Mouse (Mus musculus): ENCODE measurements at regions not wholly inside any gene's neighbourhood (a gene's known extent, or its start where the extent isn't known, plus 50 kb on each side); places are given as distances from the start of the nearest gene placed in this dataset.

DNA sequence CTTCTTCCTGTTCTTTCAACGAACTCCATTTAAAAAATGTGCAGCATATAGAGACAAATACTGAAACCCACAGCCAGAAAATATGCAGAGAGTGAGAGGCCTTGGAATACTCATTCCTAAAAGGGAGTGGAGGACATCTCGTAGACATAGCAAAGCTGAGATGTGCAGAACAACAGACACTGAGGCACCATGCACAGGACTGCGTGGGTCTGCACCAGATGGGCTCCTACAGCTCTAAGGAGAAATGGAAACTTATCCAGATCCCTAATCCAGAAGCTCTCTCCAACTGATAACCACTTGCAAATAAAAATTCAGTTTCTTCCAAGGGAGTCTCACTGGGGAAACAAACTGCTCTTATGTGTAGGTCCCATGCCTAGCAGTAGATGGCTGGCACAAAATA lies 101.6 kb downstream of the Slc25a24 start:
- Histone ChIP-seq H3K4me3 (ENCODE audit: low read depth, low read length) (no peak overlapping the region), H3K4me1 (ENCODE audit: control insufficient read depth, insufficient read depth, low read length) (no peaks in the 10 kb centered on the region), H3K27ac (ENCODE audit: low read depth, low read length) (no peak overlapping the region), H3K9me3 (replicated peaks; ENCODE audit: control insufficient read depth, low read length) (no peaks in the 10 kb centered on the region), H3K4me2 (no peak overlapping the region), H3K36me3 (ENCODE audit: control insufficient read depth, insufficient read depth, low read length) (no peaks in the 10 kb centered on the region), H3K9ac (ENCODE audit: low read depth, low read length) (no peak overlapping the region), H3K27me3 (ENCODE audit: control insufficient read depth, insufficient read depth, low read length) (no peaks in the 10 kb centered on the region)
- no peak for ATAC-seq (replicated peaks; ENCODE audit: insufficient number of reproducible peaks, low FRiP score, low TSS enrichment)
- WGBS (ENCODE audit: insufficient replicate concordance) = 80% methylated on average over 3 of the region's 3 CpGs

DNA sequence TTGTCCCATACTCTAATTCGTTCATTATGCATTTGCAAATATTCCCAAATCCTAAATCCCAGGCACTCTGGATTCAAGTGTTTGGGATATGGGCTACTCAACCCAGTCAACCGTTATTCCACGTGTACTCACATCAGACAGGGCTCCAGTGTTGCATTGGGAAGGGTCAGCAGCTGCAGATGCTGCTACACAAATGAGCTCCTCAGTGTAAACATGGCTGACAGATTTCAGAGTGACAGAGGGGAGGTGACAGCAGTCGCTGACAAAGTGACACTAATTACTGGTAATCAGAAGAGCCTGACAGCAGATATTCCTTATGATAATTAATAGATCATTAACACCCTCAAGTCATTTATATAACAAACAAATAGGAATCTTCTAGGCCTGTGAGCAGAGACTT lies 106.2 kb upstream of the Vav3 start:
- Histone ChIP-seq H3K4me1 (ENCODE audit: control insufficient read depth, insufficient read depth, low read length) (no peaks in the 10 kb centered on the region), H3K9me3 (replicated peaks; ENCODE audit: control insufficient read depth, low read length) (no peaks in the 10 kb centered on the region), H3K27ac (ENCODE audit: low read depth, low read length) (no peak overlapping the region), H3K36me3 (ENCODE audit: control insufficient read depth, insufficient read depth, low read length) (no peaks in the 10 kb centered on the region), H3K9ac (ENCODE audit: low read depth, low read length) (no peak overlapping the region), H3K4me3 (ENCODE audit: low read depth, low read length) (no peak overlapping the region), H3K4me2 (no peak overlapping the region), H3K27me3 (ENCODE audit: control insufficient read depth, insufficient read depth, low read length) (no peaks in the 10 kb centered on the region)
- WGBS (ENCODE audit: insufficient replicate concordance) = 70% methylated on average over 4 of the region's 4 CpGs
- ATAC-seq (replicated peaks; ENCODE audit: insufficient number of reproducible peaks, low FRiP score, low TSS enrichment) = no peak

DNA sequence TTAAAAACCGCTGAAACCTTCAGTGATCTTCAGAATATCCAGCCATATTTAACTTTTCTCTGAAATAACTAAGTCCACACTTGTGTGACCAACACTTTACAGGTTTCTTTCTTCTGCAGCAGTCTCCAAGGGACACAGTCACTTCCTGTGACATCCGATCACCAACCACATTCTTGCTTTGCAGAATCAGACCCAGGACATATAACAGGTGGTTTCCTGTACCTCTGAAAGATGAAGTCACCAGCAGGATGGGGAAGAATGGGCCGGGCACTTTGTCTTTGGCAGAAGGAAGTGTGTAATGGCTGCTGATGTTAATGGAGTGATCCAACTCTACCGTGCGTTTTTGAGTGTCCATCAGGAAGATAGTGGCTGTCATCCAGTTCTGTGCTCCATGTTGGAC lies 103.5 kb upstream of the Vav3 start:
- H3K27ac ChIP-seq (ENCODE audit: low read depth, low read length) = no peak overlapping the region
- no peaks in the 10 kb centered on the region for H3K9me3 ChIP-seq (replicated peaks; ENCODE audit: control insufficient read depth, low read length)
- 70% methylated on average over 5 of the region's 5 CpGs for WGBS (ENCODE audit: insufficient replicate concordance)
- no peak overlapping the region for H3K9ac ChIP-seq (ENCODE audit: low read depth, low read length)
- H3K4me2 ChIP-seq = no peak overlapping the region
- no peaks in the 10 kb centered on the region for H3K4me1 ChIP-seq (ENCODE audit: control insufficient read depth, insufficient read depth, low read length)
- no peak overlapping the region for H3K4me3 ChIP-seq (ENCODE audit: low read depth, low read length)
- H3K36me3 ChIP-seq (ENCODE audit: control insufficient read depth, insufficient read depth, low read length) = no peaks in the 10 kb centered on the region
- no peaks in the 10 kb centered on the region for H3K27me3 ChIP-seq (ENCODE audit: control insufficient read depth, insufficient read depth, low read length)
- ATAC-seq (replicated peaks; ENCODE audit: insufficient number of reproducible peaks, low FRiP score, low TSS enrichment) = no peak

DNA sequence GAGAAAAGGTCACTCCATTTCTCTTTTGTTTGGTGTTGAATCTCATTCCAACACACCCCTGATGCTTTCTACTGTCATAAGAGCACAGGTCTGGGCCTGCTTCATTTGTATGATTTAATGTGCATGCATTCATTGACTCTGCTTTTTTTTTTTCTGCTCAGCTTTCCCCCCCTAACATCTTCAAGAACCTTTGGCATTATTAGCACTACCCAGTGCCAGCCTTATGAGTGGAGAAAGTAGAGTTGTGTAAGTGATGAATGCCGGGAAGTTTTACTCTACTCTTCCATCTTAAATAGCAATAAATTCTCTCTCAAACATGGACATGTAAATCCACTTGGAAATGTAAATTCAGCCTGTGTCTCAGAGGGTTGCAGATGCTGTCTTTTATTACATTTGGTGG lies 97.0 kb upstream of the Vav3 start:
- Histone ChIP-seq H3K27me3 (ENCODE audit: control insufficient read depth, insufficient read depth, low read length) (no peaks in the 10 kb centered on the region), H3K9me3 (replicated peaks; ENCODE audit: control insufficient read depth, low read length) (peaks cover 4% of the 10 kb centered on the region), H3K27ac (ENCODE audit: low read depth, low read length) (no peak overlapping the region), H3K4me2 (no peak overlapping the region), H3K9ac (ENCODE audit: low read depth, low read length) (no peak overlapping the region), H3K4me3 (ENCODE audit: low read depth, low read length) (no peak overlapping the region), H3K4me1 (ENCODE audit: control insufficient read depth, insufficient read depth, low read length) (no peaks in the 10 kb centered on the region), H3K36me3 (ENCODE audit: control insufficient read depth, insufficient read depth, low read length) (no peaks in the 10 kb centered on the region)
- 93% methylated on average over 1 of the region's 1 CpGs for WGBS (ENCODE audit: insufficient replicate concordance)
- ATAC-seq (replicated peaks; ENCODE audit: insufficient number of reproducible peaks, low FRiP score, low TSS enrichment) = no peak

DNA sequence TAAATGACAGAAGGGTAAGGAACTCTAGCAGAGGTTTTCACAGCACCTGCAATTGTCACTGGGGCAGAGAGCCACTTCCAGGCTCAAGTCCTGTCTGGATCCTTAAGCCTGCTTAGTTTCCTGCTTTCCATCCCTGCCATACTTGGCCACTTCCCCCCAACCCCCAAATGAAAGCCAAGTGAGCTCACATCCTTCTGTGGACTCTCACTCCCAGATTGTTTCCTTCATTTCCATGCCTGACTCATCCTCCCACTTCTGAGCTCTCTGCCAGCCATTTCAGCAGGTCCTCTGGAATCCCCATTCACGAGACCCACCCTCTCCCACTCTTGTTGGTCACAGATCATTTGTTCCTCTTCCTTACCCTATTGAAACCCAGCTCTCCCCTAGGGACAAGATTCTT lies 91.7 kb upstream of the Vav3 start:
- no peaks in the 10 kb centered on the region for H3K27me3 ChIP-seq (ENCODE audit: control insufficient read depth, insufficient read depth, low read length)
- no peak overlapping the region for H3K27ac ChIP-seq (ENCODE audit: low read depth, low read length)
- peaks cover 10% of the 10 kb centered on the region for H3K4me1 ChIP-seq (ENCODE audit: control insufficient read depth, insufficient read depth, low read length)
- WGBS (ENCODE audit: insufficient replicate concordance) = 28% methylated on average over 1 of the region's 1 CpGs
- no peak overlapping the region for H3K9ac ChIP-seq (ENCODE audit: low read depth, low read length)
- no peaks in the 10 kb centered on the region for H3K36me3 ChIP-seq (ENCODE audit: control insufficient read depth, insufficient read depth, low read length)
- no peak overlapping the region for H3K4me2 ChIP-seq
- H3K9me3 ChIP-seq (replicated peaks; ENCODE audit: control insufficient read depth, low read length) = peaks cover 4% of the 10 kb centered on the region
- H3K4me3 ChIP-seq (ENCODE audit: low read depth, low read length) = no peak overlapping the region
- ATAC-seq (replicated peaks; ENCODE audit: insufficient number of reproducible peaks, low FRiP score, low TSS enrichment) = no peak

DNA sequence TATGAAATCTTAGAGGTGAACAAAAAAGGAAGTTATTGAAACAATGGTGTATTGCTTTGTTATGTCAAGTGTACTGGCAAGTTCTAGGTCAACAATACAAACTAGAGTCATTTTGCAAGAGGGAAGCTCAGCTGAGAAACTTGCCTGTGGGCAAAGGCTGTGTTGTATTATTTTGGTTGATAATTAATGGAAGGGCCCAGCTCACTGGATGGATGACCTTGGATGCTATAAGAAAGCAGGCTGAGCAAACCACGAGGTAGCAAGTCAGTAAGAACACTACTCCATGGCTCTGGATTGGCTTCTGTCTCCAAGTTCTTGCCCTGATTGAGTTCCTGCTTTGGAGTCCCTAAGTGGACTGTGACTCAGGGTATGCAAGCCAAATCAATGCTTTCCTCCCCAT lies 91.1 kb upstream of the Vav3 start:
- Histone ChIP-seq H3K4me2 (no peak overlapping the region), H3K27ac (ENCODE audit: low read depth, low read length) (no peak overlapping the region), H3K36me3 (ENCODE audit: control insufficient read depth, insufficient read depth, low read length) (no peaks in the 10 kb centered on the region), H3K4me3 (ENCODE audit: low read depth, low read length) (no peak overlapping the region), H3K9me3 (replicated peaks; ENCODE audit: control insufficient read depth, low read length) (peaks cover 4% of the 10 kb centered on the region), H3K4me1 (ENCODE audit: control insufficient read depth, insufficient read depth, low read length) (peaks cover 13% of the 10 kb centered on the region), H3K9ac (ENCODE audit: low read depth, low read length) (no peak overlapping the region), H3K27me3 (ENCODE audit: control insufficient read depth, insufficient read depth, low read length) (no peaks in the 10 kb centered on the region)
- 78% methylated on average over 1 of the region's 1 CpGs for WGBS (ENCODE audit: insufficient replicate concordance)
- ATAC-seq (replicated peaks; ENCODE audit: insufficient number of reproducible peaks, low FRiP score, low TSS enrichment) = no peak

DNA sequence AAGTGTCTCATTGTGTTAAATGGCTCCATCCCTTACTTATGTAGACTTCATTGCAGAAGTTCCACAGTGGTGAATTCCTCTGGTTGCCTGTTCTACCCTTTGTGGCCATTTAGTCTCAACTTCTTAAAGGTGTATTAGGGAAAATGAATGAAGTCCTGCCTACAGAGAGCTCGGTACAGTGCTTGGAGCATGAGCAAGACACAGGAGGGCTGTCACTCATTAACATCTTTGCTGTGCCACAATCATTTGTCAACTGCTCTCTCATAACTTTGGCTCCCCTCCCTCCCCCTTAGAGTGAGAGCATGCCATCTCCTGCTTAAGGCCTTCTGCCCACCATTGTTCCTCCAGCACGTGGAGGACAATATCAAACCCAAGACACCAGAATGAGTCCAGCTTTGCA lies 90.5 kb upstream of the Vav3 start:
- no peak for ATAC-seq (replicated peaks; ENCODE audit: insufficient number of reproducible peaks, low FRiP score, low TSS enrichment)
- Histone ChIP-seq H3K4me1 (ENCODE audit: control insufficient read depth, insufficient read depth, low read length) (peaks cover 18% of the 10 kb centered on the region), H3K27me3 (ENCODE audit: control insufficient read depth, insufficient read depth, low read length) (no peaks in the 10 kb centered on the region), H3K9ac (ENCODE audit: low read depth, low read length) (no peak overlapping the region), H3K4me2 (no peak overlapping the region), H3K9me3 (replicated peaks; ENCODE audit: control insufficient read depth, low read length) (peaks cover under 1% of the 10 kb centered on the region), H3K27ac (ENCODE audit: low read depth, low read length) (no peak overlapping the region), H3K36me3 (ENCODE audit: control insufficient read depth, insufficient read depth, low read length) (no peaks in the 10 kb centered on the region), H3K4me3 (ENCODE audit: low read depth, low read length) (no peak overlapping the region)
- WGBS (ENCODE audit: insufficient replicate concordance) = 76% methylated on average over 2 of the region's 2 CpGs

DNA sequence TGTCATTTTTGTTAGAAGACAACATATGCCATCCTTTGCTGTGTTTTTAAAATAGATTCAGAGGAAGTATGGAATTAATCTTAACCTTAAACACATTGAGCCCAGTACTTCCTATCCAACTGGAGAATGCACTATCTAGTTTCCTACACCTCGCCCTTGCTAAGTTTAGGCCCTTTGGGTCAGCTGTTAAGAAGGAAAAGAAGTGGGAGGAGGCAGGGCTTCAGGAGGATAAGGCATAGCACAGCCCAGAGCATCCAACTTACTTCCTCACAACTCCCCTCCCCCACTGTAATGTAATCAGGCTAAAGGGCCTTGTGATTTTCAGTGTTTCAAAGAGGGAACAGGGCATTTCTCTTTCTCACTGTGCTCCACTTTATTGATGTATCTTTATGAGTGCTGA lies 88.7 kb upstream of the Vav3 start:
- Histone ChIP-seq H3K27me3 (ENCODE audit: control insufficient read depth, insufficient read depth, low read length) (no peaks in the 10 kb centered on the region), H3K27ac (ENCODE audit: low read depth, low read length) (0 out of 2 replicates have a peak overlapping the region, but pooled peaks have one; percentile 41), H3K4me2 (no peak overlapping the region), H3K9me3 (replicated peaks; ENCODE audit: control insufficient read depth, low read length) (no peaks in the 10 kb centered on the region), H3K4me1 (ENCODE audit: control insufficient read depth, insufficient read depth, low read length) (peaks cover 25% of the 10 kb centered on the region), H3K36me3 (ENCODE audit: control insufficient read depth, insufficient read depth, low read length) (no peaks in the 10 kb centered on the region), H3K9ac (ENCODE audit: low read depth, low read length) (no peak overlapping the region), H3K4me3 (ENCODE audit: low read depth, low read length) (no peak overlapping the region)
- 17% methylated on average over 1 of the region's 1 CpGs for WGBS (ENCODE audit: insufficient replicate concordance)
- ATAC-seq (replicated peaks; ENCODE audit: insufficient number of reproducible peaks, low FRiP score, low TSS enrichment) = peak; percentile 50; the same call in 1 of the 2 replicates

DNA sequence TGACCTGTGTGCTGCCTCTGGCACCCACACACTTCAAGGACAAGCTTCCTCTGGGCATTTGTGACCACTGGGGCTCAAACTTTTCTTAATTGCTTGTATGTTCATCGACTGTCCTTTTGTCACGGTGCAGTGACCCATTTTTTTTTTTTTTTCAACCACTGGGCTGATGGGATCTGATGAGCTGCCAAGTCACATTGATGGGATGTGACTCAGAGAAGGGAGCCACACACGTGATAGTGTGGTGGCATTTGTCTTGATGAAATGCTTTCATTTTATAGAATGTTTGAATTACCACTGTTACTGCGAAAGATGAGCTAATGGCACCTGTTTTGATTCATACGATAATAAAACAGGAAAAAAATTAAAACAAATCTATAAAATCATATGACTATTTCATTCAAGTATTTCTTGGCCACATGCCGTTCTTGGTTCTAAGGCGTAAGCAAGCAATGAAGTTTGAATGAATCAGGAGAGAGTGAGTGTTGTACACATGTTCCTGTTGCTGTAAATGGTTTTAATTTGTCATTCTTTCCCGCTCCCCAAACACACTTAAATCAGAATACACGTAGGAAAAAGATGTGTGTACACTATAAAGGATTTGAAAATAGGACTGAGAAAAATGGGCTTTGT lies 86.3 kb upstream of the Vav3 start:
- no peak overlapping the region for H3K4me3 ChIP-seq (ENCODE audit: low read depth, low read length)
- H3K9ac ChIP-seq (ENCODE audit: low read depth, low read length) = no peak overlapping the region
- WGBS (ENCODE audit: insufficient replicate concordance) = 75% methylated on average over 9 of the region's 9 CpGs
- no peaks in the 10 kb centered on the region for H3K9me3 ChIP-seq (replicated peaks; ENCODE audit: control insufficient read depth, low read length)
- no peak for ATAC-seq (replicated peaks; ENCODE audit: insufficient number of reproducible peaks, low FRiP score, low TSS enrichment)
- H3K27me3 ChIP-seq (ENCODE audit: control insufficient read depth, insufficient read depth, low read length) = no peaks in the 10 kb centered on the region
- H3K4me1 ChIP-seq (ENCODE audit: control insufficient read depth, insufficient read depth, low read length) = peaks cover 25% of the 10 kb centered on the region
- H3K36me3 ChIP-seq (ENCODE audit: control insufficient read depth, insufficient read depth, low read length) = no peaks in the 10 kb centered on the region
- no peak overlapping the region for H3K4me2 ChIP-seq
- H3K27ac ChIP-seq (ENCODE audit: low read depth, low read length) = peak overlapping the region; percentile 50; the same call in 1 of the 2 replicates
